Mouse (Mus musculus) CD4-positive, CD25-positive, alpha-beta regulatory T cell, adult 4 months (primary cell): Measurements from ENCODE around the gene Tigd3. TPM values are rescaled to one million over a fixed set of nuclear protein-coding genes. Genes with fewer than 3 reads are reported as not detected.
"Not testable (repeated sequence)": the region's sequence is repeated elsewhere in the genome, so short reads cannot be mapped to it uniquely, and the experiment has no call there.

Source experiments
- ATAC-seq: one replicate; pipeline ENCODE4 v1.8.0; 2017
- polyA plus RNA-seq, 2 experiments: library from polyadenylated mRNA; unstranded; fragments of 100-300 nt; shearing (Covaris generic); gene quantifications; one replicate each; pipeline ENCODE4 v1.2.1; 2017

Gene Tigd3
- polyA plus RNA-seq, 2 experiments from 2014 or later: 0.51 to 0.84 TPM

DNA sequence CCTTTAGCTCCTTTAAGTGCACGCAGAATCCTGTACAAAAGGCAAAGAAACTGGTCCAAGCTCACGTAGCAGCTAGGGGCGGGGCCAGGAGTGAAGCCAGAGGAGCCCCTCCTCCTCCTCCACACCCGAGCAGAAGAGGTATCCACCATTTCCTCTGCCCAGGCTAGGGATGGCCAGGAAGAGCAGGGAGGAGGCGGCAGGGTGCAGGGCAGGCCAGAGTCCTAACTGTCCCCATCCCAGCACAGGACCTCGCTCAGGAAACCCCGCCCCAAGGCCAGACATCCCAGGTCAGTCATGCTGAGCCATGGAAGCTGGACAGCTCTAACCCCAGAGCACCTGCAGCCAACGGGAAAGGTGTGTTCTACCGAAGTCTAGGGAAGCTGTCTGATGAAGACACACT lies 27.8 kb upstream of the Tigd3 start:
- ATAC-seq: no peak

DNA sequence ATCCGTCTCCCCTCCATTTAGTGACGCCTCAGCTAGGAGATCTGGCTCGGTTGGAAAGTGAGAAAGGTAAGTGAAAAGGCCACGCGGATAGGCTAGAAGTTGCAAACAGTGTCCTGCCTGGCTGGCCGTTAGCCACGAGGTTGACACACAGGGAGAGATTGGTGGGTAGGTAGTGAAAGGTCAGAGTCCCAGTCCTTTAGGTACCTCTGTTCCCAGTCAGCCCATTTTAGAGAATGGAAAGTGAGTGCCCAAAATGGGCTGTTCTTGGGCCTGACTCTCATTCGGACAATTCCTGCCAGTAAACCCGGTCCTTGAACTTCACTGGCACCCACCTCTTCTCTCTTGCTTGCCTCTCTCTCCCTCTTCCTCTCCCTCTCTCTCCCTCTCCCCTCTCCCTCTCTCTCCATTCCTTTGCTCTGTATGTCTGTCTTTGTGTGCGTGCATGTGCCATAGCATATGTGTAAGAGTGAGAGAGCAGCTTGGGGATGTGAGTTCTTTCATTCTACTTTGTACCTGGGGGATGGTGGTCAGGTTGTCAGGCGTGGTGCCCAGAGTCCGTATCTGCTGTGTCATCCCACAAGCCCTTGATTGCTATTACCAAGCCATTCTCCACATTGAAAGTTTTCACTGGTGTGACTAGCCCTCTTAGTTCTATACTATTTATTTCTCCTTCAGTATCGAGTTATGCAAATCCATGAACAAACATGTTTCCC lies 19.2 kb upstream of the Tigd3 start, which contains the start of gene Dpf2:
Dpf2 (minus strand) TSS at position 4 of the 713 bp plus-strand sequence.
- no peak for ATAC-seq

DNA sequence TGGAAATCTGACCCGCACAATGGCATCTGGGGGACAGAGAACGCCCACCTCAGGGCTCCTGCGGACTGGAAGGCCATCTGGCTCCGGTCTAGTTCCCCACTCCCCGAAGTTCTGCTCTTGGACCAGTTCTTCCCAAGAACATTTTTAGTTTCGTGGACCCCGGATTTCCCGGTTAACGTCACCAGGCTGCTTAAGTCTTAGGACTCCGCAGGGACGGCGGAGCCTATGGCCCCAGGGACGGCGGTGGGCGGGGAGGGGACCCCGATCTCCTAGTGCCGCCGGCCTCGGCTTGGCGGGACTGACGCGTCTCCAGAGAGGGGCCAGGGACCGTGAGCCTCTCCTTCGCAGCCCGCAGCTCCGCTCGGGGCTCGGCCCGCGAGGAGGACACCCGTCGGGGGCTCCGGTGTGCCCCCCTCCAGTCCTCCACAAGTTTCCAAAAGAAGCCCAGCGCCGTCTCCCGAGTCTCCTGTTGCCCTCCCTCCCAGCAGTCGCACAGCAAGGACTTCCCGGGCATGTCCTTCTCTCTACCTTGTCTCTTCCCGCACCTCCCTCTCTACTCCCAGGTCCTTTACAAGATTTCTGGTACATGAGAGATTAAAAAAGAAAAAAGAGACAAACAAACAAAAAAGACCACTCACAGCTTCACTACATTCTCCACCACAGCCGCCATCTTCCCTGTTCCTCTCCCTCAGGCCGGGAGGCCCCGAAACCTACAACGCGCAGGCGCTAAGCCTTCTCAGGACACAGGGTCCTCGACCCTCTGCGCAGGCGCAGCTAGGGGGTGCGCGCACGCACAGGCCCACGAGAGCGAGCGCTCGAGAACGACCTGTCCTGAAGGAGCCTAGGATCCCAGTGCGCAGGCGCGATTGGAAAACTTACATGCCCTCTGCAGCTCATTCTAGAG lies 18.4 kb upstream of the Tigd3 start:
- peak; percentile 93 for ATAC-seq

DNA sequence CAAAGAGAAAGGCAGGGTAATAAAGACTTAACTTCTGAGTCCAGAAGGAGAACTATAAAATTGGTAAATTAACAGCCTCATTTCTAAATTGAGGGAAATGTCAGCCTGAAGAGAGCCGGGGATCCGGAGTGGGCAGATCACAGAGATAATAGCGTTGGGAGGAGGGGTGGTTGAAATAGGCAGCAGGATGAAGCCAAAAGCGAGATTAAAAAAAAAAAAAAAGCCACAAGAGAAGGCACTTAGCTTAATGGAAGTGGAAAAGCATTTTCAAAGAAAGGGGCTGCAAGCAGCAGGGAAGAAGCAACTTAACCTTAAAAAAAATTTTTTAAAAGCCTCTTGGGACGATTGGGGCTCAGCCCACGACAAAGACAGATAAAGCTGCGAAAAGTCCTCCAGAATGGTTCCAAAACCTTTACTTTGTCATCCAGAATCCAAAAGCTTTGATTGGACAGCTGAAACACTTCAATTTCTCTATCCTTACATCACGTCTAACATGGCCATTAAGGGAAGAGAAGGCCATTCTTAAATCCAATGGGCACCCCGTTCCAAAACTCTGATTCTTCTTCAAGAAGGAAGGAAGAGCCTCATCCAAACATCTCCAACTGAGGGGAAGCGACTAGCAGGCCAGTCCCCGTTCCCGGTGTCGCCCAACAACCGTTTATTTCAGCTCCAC lies 17.6 kb upstream of the Tigd3 start:
- ATAC-seq: no peak

DNA sequence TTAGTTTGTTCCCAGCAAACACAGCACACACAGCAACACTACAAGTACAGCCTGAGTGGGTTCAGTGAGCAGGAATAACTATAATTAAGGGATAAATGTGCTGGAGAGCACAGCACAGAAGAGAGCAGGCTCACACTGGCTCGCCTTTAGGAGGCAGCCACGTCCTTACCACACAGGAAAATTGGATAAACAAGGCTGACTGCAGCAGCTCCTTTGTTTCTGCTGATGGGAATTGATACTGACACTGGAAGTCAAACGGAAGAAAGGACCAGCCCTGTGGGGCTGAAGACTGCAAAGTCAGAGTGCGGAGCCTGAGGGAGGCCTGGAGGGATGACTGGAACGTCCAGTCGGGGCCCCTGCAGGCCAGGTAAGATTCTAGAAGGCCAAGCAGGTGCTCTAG lies 16.3 kb upstream of the Tigd3 start:
- no peak for ATAC-seq

DNA sequence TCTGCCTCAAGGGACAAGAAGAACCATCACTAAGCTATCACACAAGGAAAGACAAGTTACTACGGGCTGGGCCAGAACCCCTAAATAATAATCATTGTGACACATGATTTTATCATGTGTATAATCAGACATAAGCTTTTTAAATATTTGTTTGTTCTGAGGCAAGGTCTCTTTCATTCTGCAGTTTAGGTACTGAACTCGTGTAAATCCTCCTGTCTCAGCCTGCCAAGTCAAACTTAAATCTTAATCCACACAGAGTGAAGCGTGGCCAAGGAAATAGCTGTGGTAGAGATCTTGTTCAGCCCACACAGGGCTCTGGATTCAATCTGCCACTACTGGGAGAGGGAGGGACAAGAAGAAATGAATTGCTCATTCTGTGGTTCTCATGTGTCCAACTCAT lies 13.3 kb upstream of the Tigd3 start:
- no peak for ATAC-seq

DNA sequence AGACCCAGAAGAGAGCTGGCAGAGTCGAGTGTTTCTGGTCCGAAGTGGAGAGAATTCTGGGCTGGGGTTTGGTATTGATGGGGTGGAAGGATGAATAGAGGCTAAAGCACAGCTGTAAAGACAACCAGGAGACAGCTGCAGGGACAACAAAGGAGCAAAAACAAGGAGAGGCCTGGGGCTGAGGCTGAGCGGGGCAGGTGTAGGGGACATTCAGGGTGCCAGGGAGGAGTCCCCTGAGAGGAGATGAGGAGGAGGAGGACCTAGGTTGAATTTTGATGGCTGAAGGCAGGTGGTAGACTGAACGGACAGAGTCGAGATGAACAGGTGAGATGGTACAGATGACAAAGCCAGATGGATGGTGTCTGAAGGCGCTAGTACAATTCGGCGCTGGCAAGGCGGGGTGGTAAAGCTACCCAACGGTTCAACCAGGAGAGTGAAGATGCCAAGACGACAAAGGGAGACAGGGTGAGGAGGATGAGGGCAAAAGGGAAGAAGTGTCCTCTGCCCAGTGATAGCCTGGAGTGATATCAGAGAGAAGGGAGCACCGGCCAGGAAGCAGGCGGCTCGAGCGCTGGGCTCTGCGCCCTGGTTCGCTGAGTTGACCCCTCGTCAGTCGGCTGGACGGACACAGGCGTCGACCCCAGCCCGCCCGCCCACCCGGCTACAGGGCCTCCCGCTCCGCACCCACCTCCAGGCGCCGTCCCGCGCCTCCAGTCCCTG lies 507 bp downstream of the Tigd3 start:
- ATAC-seq: no peak

DNA sequence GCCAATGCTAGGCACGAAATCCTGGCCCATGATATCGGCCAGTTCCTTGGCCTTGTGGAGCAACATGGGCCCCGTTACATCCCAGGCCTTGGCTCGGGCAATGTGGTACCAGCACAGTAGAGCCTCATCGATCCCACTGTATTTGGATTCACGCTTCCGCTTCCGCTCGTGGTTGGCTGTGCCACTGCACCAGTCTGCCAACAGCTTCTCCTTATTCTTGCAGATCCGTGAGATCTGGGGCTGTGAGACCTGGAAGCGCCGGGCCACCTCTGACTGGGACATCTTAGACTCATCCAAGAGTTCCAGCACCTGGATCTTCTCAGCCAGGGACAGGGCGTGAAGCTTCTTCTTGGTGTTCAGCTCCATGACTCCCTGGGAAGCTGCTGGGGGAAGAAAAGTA lies 1.2 kb downstream of the Tigd3 start:
- ATAC-seq: no peak

DNA sequence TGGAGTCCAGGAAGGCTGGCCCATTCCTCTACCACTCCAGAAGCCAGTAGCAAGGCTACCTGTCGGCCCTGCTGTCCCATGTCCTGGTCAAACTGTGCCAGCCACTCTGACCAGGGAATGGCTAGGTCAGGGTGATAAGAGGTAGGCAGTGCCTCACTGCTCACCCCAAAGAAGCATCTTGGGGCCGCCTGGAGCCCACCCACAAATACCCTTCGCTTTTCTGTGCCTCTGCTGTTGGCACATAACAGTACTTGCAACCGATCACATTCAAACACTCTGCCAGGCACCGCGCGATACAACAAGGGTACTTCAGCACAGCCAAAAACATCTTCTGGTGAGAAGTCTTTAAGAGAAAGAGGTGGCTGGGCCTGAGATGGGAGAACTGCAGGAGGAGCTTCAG lies 1.7 kb downstream of the Tigd3 start:
- no peak for ATAC-seq

DNA sequence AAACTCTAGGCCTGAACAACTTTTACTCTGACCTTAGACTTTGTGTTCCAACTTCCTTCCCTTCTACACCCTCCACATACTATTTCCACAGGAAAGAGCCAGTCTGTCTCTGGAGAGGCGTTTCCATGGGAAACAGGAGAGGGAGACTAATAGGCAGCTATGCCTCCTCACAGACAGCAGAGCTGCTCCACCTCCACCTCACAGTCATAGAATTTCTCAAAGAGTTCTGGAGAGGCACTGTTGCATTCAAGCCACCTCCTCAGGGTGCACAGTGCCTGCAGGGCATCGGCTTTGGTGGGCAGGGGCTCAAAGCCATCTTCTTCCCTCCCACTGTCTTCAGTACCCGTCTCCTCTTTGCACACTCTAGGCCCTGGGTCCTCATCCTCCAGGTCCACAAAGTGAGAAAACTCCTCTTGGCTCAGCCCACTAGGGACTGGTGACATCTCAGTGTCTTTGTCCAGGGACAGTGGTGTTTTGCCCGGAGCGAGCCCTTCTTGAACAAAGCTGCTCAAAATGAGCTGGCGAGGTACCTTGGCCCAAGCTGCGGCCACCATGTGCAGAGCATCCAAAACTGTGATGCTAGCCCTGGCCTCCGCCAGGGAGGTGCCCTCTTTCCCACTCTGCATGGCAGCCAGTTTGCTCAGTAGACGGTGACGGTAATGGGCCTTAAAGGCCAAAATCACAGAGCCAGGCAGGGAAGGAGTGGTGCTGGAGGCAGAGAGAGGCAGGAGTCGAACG lies 2.3 kb downstream of the Tigd3 start:
- no peak for ATAC-seq

DNA sequence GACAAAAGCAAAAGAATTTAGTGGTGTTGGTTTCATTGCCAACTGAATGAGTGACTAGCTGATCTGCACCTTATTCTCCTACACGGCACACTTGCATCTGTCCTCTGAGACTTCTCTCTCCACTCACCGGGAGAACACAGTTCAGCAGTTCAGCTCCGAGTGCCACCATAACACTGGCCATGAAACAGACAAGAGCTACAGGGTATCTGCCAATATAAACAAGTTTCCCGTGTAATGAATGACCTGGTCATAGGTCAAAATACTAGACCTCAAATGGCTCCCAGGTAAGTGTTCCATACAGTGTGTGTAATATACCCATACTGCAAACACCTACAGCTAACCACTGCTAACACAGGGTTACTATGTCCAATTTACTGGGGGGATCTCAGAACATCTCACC lies 4.7 kb downstream of the Tigd3 start:
- ATAC-seq: no peak

DNA sequence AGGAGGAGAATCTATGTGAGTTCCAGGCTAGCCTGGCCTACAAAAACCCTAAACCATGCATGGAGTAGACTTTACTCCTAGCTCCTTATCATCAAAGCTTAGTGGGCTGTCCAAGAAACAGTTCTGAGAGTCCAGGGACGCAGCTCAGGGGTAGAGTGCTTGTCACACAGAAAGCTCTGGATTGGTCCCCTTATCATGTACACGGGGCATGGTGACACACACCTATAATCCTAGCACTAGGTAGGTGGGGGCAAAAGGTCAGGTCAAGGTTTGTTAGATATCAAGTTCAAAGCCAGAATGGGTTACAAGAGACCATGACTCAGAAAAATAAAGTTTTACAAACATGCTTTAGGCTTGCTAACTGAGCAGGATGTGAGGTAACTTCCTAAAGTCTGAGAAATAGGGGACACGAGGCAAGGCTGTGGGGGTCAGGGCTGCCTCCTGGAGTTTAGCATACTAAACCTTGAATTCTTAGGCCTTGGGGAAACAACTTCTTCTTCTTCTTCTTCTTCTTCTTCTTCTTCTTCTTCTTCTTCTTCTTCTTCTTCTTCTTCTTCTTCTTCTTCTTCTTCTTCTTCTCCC lies 6.6 kb downstream of the Tigd3 start:
- ATAC-seq: no peak

DNA sequence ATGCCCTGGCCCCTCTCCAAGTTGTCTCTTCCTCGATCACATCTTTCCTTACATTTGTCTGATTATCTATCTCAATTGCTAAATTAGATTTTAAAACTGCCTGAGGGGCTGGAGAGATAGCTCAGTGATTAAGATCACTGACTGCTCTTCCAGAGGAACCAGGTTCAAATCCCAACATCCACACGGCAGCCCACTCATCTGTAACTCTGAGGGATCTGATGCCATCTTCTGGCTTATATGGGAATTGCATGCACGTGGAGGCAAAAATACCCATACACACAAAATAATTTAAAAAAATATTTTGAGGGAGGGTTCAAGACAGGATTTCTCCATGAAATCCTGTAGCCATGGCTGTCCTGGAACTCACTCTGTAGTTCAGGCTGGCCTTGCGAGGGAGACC lies 8.1 kb downstream of the Tigd3 start:
- no peak for ATAC-seq

DNA sequence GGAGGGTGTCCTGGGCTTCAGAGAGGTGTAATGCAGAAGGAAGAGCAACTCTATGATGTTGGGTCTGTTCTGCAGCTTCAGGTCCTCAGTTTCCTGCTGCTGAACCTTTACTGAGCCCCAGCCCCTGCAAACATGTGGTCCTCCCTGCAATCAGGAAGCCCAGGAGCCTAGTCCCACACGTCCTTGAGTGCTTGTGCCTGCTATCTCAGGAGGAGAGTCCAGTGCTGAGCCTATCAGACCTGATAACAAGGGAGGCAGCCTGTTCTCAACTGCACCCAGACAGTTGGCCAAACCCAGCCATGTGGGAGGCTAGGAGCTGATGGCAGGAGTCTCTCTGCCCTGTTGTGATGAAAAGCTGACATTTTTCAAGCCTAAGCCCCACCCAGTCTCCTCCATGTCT lies 10.0 kb downstream of the Tigd3 start:
- no peak for ATAC-seq

DNA sequence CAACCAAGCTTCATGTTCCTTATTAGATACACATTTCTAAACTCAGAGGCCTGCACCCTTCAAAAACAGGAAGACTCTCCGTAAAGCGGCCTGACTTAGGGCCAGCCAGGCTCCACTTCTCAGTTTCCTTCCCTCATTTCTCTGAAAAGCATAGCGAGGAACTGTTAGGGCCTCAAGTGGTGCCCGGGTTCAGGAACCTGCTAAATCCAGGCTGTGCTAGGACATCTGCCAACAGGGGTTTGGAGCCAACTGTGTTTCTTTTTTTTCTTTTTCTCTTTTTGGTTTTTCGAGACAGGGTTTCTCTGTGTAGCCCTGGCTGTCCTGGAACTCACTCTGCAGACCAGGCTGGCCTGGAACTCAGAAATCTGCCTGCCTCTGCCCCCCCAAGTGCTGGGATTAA lies 11.9 kb downstream of the Tigd3 start:
- ATAC-seq: not testable (repeated sequence)

DNA sequence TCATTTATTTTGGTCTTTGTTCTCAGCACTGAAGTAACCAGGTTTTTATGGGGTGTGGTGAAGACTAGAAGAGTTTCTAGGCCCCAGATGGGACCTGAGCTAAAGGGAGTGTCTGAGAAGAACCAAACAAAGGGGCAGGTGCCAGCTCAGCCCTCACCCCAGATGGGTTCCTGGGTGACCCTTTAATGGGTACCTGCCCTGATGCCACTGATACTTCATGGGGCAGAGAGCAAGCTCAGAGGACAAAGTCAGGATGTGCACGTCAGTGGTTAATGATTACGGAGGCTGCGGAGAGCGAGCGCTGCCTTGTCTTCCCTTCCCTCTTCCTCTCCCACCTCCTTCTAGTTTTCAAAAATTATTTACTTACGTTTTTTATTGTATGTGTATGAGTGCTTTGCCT lies 12.8 kb downstream of the Tigd3 start:
- no peak for ATAC-seq

DNA sequence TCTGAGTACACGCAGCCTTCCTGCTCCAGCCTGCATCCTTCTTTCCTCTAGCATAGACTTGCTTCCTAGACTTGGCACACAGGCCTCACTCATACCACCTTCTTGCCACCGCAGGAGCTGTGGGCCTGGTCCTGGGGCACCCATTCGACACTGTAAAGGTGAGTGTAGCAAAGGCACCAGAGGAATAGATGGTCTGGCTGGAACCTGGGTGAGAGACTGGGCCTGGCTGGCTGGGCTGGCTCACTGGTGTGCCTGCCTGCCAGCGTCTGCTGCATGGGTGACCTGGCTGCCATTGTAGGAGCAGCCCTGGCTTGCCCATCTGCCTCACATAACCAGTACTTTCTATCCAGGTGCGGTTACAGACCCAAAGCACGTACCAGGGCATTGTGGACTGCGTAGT lies 14.2 kb downstream of the Tigd3 start:
- no peak for ATAC-seq

DNA sequence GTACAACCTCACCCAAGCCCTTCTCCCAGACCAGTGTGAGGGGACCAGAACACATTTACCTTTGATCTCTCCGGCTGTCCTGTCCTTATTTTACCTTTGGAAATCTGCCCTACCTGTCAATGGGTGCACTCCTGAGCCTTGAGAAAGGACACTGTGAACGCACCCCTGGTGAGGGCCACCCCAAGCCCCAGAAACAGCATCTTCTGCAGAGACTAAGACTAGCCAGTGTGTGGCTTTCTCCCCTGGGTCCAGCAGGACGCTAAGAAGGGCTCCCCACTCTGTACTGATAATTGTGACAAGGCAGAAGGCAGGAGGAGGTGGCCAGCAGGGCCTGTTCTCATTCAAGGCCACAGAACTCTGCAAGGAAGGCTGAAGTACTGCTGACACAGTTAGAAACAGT lies 15.0 kb downstream of the Tigd3 start:
- no peak for ATAC-seq

DNA sequence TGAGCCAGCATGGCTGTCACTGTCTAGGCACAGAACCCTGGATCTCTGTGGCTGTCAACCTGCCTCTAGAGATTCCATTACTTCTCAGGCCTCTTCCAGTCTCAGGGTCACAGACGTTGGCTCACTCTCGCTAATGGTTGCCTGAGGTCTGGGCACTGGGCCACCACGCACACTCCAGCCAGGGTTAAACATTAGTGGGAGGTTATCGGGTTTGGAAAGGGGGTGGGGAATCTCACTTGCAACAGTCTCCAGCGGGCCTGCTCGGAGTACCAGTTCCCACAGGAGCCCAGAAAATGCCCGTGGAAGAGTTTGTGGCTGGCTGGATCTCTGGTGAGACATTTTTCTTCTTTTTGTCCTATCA lies 15.6 kb downstream of the Tigd3 start:
- no peak for ATAC-seq

DNA sequence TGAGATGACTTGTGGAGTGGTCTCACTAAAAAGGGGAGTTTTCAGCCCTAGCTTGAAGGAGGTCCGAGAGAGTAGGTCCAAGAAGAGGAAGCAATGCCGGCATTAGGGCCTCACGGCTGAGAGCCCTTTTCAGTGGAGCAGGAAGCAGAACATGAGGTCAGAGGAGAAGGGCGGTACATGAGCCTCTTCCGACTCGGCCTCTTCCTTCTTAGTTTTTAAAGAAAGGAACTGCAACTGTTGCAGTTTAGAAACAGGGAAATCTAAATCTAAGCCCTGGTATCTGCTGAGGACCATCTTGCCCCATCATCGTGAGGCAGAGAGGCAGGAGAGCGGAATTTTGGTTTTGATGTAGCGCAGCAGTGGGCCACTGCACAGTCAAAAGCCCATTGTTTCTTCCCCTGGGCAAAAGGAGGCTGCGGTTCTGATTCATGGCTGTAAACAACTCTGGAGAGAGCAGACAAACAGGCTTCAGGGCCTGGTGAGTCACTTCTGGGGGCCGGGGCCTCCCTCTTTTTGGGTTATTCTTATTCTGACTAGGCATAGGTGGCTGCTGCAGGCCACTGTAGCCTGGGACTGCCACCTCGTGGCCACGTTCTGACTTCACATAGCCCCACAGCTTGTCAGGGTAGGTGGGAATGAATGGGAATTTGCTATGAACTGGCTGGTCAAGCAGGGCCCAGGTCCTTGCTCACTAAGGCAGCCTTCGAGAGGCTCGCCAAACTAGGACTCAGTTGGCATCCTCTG lies 16.2 kb downstream of the Tigd3 start, which contains the start of gene Slc25a45:
Slc25a45 (plus strand) TSS at position 191 of the 744 bp plus-strand sequence.
- peak; percentile 82 for ATAC-seq

DNA sequence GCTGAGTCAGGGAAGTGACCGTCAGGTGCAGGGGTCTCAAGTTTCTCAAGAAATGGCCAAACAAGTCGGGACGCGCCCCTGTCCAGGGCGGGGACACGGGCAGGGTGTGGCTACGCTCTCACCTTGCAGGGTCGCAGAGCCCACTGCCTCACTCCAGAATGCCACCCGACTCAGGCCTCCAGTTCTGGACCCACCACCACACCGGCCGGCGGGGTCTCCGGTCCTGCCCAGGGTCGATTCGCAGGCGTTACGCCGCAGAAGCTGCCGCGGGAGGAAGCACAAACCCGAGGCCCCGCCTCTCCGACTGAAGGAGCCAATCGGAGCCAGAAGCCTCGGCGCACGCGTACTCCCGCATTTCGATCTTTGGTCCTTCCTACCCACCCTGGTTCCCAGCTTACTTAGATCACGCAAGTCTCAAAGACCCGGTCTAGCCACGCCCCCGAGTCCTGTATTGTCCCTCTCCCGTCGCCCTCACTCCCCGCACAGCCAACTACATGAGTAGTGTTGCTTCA lies 18.9 kb downstream of the Tigd3 start, which contains the start of gene Frmd8:
Frmd8 (minus strand) TSS at position 306 of the 512 bp plus-strand sequence.
- ATAC-seq: peak; percentile 75
